Mouse (Mus musculus) cerebellum, adult 9-10 months (tissue): ENCODE results near the gene Rgs13.
"Not testable (repeated sequence)": the region's sequence is repeated elsewhere in the genome, so short reads cannot be mapped to it uniquely, and the experiment has no call there.

Experiments used
- DNase-seq: peaks from one replicate; pipeline ENCODE4 v3.0.0; 2022

Rgs13 gene

DNA sequence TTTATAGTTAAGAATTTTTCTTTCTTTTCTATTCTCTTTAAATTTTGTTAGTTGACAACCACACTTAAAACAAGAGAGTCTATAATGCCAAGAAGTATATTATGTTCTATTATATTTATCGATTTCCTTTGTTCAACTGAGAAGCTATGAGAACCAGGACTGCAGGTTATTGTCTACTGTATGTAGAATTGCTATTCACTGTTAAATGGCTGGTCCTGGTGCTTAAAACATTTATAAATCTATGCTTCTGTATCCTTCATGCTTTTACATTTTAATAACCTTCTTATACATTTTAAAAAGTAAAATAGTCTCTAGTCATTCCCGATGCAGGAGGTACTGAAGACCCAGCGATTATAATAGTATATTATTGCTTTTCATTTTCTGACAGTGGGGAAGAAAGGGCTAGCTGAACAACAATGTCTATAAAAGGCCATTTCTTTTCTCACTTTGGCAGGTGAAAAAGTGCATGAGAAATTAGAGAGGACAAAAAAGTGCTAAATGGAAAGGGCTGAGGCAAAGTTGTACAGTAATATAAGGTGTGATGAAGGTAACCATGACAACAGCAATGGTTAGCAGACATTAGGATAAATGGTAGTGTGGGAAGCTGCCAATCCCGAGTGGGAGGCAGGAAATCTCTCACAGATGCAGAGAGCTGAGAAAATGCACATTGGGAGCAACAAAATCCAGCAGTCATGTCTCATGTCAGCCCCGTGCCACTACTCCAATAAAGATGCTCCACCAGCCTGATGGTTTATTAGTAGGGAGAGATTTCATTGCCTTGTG, 25.6 kb downstream of the Rgs13 start:
- DNase-seq = no peak

DNA sequence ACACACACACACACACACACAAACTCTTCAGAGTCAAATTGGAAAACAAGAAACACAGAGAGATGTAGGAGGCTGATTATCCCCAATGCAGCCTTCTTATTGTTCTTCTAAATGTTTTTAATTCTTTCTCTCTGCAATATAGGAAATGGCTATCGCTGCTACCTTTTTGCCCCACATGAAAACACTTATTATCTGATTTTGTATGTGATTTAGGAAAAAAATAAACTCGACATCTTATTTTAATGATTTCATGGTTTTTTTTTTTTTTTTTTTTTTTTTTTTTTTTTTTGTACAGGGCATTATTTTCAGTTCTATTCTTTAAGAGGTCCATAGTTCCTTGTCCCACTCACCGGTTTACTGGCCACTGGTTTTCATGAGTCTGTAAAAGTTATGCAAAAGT, 27.2 kb downstream of the Rgs13 start:
- DNase-seq = no peak

DNA sequence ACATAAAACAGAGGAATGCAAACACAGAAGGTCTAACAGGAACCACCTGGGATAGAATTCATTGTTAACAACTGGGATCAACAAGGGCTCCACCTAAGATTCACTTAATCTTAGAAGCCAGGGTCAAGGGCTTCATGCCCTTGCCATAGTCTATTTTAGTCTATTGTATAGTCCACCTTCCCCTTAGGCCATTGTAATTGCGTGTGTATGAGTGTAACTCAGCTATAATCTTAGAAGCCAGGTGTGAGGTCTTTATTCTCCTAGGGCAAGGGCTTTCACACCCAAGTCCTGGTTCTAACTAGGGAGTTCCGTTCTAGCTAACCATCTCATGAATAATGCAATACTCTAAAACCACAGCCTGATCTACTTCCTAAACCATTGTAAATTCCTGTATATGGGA, 35.8 kb downstream of the Rgs13 start:
- not testable (repeated sequence) for DNase-seq

DNA sequence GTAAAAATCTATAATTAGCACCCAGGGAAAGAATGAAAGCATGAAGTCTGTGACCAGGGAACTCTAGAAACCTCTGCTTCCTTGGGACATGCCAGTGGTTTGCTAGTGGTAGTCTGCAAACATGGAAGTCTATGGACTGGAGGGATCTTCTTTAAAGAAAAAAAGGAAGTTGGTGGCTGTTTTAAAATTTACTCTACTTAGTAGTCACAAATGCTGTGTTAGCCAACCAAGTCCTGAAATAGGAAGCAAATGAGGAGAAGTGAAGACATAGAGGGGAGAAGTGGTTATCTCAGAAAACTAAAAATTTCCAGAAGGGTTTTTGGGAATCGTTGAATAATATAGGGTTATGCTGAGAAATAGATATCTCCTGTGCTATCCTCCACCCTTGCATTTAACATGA, 37.3 kb downstream of the Rgs13 start:
- no peak for DNase-seq

DNA sequence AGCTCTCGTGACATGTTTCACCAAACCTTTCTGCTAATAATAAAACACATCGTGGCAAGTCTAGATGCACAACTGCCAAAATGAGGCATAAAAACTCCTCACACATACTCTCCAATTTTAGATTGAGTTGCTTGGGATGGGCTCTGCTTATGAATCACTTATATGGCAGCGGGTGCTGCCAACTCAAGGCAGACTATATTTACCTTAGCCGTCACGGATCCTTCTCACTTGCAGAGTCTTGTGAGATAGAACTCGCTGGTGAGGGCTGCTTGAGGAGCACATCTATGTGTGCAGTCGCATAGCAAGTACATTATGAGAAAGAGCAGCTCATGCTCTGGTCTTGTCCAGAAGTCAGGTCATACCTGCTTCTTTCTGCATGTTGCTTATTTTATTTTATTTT, 49.2 kb downstream of the Rgs13 start:
- no peak for DNase-seq

DNA sequence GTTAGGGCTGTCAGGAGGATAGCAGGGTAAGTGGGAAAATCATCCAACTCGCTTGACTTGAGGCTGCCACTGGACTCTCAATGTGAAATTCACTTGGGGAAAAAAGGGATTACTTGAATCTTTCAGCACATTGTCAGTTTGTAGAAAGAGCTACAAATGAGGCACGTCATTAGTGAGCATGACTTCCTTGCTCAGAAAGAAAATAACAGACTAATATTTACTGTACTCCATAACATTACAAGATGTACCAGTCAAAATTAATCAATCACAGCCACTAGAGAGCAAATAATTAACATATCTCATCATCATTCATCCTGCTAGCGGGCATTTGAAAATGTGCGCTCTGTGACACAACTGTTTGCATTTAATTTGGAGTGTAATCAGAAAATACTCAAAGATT, 57.1 kb downstream of the Rgs13 start:
- DNase-seq = no peak

DNA sequence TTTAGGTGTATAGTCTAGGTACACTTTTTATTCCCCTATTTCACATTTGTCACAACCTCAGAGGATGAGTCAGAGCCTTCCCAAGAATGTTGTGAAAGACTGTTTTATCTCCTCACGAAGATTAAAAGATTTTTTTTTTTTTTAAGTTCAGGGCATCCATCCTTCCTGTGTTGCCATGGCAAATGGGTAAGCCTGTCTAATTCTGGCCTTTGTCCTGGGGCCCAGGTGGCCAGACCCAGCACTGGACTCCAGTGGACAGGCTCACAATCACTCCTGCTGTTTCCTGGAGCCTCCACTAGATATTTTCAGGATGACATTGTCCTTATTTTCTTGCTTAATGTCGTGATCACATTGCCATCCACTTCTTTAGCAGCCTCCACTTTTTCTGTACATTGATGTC, 57.7 kb downstream of the Rgs13 start:
- DNase-seq = no peak

DNA sequence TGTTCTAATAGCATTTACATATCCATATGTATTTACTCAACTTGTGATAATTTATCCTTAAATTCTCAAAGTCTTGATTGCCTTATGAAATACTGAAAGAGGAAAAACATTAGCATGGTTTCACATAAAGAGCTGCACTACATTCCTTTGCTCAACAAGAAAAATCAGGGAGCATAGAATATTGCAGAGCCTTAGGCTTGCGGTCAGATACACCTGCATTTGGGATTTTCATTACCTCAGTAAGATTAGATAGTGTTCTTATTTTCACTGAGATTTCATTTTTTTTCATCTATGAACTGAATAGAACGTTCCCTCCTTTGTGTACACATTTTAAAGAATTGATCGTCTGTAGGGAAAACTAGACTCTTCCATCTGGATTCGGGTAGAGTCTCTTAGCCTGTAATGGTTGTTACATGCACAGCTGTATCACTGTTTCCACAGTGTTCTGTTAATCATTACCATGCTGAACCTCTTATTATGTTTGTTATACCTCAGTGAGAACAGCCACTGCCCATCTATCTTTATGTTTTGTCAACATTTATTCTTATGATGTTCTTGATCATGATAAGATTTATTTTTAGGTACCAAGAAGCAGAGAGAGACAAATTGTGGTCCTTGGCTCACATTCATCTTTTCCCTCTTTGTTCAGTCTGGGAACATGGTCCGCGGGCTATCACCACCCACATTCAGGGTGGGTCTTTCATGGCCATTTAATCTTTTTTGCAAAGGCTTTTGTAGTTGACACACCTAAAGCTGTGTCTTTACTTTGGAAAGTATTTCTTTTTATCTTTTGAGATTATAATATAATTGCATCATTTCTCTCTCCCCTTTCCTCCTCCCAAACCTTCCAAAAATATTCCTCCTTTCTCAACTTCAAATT, 61.1 kb downstream of the Rgs13 start:
- no peak for DNase-seq

DNA sequence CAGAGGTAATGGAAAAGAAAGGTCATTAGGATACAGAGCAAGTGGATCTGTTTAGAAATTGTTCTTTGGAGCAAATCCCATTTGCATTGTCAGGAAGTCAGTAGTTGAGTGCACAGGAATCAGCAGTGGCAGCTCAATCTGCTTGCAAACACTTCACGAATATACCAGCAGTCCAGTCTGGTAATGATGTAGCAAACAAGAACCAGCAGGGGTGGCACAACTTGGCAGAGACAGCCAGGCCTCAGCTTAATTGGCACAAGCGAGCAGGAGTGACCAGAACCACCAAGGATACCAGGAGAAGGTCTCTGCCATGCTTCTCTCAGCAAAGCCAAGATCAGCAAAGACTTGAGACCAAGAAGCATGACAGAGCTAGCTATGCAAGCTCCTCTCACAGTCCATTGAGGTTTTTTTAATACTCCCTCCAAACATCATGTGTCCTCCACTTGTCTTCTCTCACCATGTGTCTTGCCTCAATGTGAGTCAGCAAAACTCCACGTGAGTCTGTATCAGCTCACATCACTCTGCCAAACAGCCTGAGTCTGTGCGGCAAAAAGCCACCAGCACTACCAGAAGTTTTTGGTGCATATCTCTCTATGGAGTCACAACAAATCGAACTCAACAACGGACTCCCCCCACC, 63.6 kb downstream of the Rgs13 start:
- no peak for DNase-seq

DNA sequence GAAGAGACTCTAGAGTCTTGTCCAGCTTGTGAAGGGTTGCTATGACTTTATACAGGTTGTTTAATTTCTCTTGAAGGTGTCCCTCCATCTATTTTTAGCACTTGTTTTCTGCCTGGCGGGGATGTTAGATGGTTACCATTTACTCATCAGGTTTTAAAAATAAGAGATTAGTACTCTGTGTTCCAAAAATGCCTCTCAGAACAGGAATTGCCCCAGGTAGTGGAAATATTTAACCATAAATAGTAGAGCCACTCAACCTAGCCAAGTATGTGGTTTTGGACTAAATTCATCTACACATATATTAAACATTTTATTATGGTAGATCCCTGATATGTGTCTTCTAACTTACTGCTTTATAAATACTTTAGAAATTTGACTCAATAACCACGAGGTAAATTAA, 64.2 kb downstream of the Rgs13 start:
- no peak for DNase-seq

DNA sequence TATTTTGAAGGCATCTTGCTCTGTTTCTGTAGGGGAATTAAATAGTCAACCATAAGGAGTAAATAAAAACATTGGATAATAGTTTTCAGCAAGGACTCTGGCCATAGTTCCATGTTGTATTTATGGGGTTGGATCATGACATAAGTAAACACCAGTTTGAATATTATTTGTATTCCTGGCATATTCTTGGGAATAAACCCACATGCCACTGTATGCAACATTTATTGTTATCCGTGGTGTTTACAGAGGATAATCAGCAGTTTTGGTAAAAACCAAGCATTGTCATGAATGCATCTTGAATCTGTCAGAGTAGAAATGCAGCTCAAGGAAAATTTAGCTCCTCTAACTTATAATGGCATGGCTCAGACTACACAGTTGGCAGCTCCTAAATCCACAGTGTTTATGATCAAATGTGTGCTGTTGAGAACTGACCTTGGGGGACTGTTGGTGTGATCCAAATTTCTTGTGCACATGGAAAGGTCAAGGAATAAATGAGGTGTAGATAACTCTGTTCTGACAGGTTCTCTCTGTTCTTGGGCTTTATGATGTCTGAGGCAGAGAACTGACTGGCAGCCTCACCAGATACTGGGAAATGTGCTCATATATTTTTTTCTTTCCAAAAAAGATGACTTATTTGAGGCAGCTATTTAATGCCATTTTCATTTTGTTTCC, 78.4 kb downstream of the Rgs13 start:
- no peak for DNase-seq

DNA sequence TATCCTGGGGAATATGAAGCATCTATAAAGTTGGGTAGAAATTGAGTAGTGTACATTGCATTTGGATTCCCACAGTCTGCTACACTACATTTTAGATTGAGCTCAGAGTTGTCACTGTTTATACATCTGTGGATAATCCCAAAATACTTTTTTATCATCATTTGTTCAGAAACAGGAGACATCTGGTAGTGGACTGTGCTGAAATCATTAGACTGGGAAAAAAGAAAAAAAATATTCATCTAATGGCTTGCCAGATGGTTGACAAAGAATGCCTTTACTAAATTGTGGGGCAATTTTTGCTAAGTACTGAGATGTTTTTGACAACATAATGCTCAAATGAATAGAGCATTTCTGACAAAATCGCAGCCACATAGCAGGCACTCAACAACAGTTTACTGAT, 86.8 kb downstream of the Rgs13 start:
- DNase-seq = no peak
